Mouse (Mus musculus): ENCODE measurements around the gene F2rl1. TPM values are rescaled to one million over a fixed set of nuclear protein-coding genes. Genes with fewer than 3 reads are reported as not detected.

Gene F2rl1
- polyA plus RNA-seq (2012; rRNA removed): 21.3 and 23.1 TPM in 2 replicates

DNA sequence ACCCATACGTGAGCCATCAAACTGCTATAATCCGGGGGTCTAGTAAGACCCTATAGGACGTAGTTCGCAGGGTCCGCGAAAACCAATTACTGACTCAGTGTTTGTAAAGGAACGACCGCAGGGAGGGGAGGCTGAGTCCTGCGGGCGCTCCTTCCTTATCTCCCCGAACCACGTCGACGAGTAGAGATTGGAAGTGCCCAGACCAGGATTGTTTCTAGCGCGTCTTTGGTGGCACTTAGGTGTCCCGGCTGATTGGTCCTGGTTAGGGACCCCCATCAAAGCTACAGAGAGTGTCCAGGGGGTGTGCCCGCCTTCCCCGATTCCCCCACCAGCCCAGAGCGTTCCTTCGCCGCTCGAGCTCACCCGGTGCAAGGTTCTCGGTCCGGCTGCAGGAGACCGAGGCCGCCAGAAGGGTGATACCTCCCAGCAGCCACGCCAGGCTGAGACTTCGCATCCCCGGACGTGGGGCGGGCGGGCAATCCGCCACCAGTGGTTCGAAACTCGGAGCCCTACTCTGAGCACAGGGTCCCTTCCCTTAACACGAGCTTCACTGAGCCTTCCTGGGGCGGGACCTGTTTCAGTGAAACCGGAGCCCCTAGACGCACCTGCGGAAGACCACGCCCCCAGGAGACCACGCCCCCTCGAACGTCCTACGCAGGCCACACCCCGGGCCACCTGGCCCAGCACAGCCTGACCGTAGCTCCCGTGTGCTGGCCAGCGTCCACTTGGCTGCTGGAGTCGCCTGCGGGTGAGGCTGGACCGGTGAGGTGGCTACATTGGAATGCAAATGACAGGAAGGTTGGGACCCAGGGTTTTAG lies at the start of gene F2rl1:
TSS of gene F2rl1 (minus strand) at position 554 of the 818 bp plus-strand sequence.
- no peak for DNase-seq (ENCODE audit: low read depth)

DNA sequence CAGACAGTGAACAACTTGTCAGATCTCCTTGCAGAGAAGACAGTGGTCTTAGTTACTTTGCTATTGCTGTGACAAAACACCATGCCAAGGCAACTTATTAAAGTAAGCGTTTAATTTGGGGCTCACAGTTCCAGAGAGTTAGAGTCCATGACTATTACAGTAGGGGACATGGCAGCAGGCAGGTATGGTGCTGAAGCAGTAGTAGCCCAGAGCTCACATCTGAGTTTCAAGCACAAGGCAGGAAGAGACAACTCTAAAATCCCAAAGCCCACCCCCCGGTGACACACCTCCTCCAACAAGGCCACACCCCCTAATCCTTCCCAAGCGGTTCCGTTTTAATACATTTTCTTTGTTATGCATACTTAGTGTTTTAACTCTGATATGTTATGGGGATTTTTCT lies 45.9 kb upstream of the F2rl1 start:
- no peak for DNase-seq (ENCODE audit: low read depth)

DNA sequence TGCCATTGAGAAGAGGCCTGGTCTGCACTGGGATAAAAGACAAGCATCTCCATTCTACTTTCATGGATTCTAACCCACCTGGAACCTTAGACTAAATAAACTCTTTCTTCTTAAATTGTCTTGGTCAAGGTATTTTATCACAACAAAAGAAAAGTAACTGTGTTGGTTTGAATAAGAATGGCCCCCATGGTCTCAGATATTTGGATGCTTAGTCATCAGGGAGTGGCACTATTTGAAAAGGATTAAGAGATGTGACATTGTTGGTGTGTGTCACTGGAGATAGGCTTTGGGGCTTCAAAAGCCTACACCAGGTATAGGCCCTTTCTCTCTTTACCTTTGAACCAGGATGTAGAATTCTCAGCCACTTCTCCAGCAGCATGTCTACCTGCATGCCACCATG lies 44.3 kb upstream of the F2rl1 start:
- DNase-seq (ENCODE audit: low read depth): no peak

DNA sequence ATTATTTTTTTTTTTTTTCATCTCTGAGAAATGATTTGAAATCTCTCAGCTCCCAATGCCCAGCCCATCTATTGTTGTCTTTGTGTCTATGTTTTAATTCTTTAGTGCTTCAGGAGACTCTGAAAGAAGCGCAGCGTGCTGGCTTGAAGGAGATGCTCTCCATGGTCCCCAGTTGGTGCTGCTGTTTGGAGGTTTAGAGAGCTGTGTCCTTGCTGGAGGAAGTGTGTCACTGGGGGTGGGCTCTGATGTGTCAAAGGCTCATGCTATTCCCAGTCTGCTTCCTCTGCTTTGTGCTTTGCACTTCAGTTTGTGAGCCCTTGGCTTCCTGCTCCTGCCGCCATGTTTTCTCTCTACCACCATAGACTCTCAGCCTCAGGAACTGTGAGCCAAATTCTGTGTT lies 43.3 kb upstream of the F2rl1 start:
- no peak for DNase-seq (ENCODE audit: low read depth)

DNA sequence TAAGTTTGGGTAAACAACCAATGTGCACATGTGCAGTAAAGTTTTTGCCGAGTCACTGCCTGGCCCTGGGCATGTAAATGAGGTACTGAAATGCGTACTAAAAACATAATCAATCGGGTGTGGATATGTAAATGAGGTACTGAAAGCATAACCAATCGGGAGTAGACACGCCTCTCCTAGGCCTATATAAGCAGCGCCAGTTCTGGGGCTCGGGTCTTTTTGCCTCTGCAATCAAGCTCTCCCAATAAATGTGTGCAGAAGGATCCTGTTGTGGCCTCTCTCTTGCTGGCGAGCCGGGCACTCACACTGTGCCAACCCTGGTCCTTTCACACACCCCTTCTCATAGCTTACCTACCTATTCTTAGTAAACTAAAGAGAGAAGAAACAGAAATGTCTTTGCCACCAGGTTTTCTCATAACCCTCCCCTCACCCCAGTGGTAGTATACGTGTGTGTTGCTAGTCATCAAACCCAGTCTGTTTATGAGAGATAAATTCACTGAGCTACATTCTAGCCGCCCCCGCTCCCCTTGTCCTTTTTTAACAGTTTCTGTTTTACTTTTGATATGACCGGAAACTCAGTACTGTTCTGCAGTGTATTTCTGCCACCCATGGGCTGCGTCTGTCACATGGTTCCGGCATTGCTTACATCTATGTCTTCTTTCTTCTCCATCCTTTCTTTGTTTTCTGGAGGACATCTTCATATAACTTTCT lies 42.0 kb upstream of the F2rl1 start:
- no peak for DNase-seq (ENCODE audit: low read depth)

DNA sequence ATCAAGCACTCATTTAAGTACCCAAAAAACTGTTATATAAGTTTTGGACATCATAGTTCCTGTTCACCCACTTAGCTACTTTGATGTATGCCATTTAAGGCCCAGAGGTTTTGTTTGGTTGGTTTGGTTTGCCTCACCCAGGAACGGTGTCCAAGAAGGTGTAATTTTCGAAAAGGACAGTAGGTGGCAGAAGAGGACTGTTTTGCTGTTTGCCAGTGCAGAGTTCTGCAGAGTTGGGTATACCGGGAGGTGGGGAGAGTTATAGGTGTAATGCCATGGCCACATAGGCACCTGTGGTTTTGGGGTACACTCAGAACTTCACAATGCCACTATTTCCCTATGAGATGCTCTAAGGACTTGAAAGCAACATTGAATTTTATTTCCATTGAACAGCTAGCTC lies 38.7 kb upstream of the F2rl1 start:
- no peak for DNase-seq (ENCODE audit: low read depth)

DNA sequence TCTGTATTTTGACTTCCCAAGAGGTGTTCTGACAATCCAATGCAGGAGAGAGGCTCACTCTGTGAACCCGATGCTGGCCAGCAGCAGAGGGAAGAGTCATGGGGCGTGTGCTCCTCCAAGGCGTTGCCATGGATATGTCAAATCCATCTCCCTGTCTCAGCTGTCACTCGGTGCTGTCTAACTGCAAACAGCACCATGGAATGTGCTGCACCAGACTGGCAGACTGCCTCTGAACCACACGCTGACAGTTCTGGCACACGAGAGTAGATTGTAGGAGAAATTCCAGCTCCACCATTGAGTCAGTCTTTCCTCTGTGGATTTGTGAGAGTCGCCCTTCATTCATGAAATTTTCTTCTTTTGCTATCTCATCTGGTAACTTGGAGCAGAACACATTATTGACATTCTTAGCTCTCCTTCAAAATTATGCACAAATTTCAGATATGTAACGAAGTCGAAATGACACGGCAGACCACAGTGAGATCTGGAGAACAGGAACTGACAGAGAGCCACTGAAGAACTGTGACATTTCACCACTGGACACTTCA lies 38.1 kb upstream of the F2rl1 start:
- no peak for DNase-seq (ENCODE audit: low read depth)

DNA sequence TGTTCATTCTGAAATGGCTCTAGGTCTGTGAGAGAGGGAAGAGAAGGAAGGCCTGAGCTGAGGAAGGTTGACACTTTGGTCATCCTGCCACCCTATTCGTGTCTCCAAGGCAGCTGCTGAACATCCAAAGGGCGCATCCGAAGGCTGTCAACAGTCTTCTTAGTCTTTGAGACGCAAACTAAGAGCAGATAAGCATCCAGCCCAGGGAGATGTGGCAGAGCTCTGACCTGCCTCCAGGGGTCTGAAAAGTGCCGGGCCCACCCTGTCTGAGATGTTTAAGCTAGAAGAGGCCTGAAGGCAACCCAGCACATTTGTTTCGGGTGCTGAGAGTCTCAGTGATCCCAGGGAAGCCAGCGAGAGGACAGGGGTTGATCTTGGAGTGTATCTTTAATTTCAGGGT lies 32.3 kb upstream of the F2rl1 start:
- no peak for DNase-seq (ENCODE audit: low read depth)

DNA sequence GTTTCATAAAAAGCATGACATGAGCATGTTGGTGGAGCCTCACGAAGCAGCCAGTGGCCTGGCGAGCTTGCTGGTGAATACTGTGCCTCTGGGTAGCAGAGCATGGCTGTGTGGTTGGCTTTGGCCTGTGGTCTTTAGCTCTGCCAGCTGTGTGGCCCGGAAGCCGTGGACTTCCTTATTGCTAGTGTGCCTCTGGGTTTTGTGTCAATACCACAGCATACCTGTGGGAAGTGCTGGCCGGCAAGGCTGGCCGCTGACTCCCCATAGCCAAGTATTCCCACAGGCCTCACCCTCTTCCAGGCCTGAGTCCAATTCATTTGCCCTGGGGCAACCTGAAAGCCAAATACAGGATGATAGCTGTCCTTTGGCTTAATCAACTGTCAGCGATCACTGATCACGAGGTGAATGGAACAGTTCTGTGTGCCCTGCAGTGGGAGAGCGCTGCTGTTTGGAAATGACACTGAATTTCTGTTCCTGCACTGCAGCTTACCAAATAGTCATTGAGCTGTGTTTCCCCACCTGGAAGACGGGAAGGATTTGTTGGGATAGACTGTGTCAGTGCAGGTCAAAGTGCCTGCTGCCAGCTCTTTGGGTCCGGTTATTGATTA lies 29.0 kb upstream of the F2rl1 start:
- DNase-seq (ENCODE audit: low read depth): no peak

DNA sequence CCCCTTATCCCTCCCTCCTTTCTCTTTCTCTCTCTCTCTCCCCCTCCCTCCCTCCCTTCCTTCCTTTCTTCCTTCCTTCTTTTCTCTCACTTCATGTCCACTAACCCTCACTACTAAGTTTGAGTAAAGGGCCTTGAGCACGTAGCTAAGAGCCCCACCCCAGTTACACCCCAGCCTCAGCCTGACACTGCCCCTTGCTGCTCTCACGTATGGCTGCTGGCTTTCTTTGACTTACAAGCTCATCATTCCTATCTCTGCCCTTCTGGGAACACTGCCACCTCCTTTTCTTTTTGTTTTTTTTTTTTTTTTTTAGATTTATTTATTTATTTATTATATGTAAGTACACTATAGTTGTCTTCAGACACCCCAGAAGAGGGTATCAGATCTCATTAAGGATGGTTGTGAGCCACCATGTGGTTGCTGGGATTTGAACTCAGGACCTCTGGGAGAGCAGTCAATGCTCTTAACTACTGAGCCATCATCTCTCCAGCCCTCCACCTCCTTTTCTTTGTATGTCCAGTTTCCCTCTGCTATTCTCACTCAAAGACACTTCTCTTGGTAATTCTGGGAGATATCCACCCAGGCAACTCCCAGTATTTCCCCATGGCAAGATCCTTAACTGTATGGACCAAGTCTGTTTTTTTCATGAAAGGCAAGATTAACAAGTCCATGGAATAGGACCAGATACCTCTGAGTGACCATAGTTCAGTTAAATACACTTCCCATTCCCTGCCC lies 25.8 kb upstream of the F2rl1 start:
- no peak for DNase-seq (ENCODE audit: low read depth)

DNA sequence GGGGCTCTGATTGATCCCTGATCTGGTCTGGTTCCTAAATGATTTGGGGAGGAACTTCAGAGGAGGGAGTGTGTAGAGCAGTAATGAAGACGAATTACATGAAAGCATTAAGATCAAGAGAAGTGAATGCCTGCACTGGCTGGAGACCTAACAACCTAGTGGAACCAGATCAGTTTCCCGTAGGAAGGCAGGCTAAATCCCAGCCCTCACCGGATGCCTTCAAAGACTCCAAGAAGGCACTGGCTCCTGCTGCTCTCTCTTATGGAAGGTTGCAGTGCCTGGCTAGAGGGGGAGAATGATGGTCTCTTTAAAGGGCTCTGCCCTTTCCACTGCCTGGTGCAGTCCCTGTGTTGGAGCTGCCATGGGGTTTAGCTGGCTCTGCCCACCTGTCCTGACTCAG lies 24.4 kb upstream of the F2rl1 start:
- no peak for DNase-seq (ENCODE audit: low read depth)

DNA sequence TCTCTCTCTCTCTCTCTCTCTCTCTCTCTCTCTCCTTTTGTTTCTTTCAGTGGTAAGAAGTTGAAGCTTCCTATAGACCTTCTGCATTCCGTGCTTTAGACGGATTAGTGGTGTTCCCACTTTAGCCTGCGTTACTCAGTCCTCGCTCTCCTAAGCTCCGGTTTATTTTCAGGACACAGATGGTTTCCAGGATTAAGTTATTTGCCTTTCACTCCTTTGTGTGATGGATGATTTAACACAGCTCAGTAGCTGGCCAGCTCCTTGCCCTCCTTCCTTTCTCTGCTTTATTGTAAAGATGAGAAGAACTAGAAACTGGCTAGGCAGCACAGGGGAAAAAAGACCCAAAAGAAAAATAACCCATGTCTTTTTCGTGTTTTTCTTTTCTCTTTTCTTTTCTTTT lies 23.8 kb upstream of the F2rl1 start:
- no peak for DNase-seq (ENCODE audit: low read depth)

DNA sequence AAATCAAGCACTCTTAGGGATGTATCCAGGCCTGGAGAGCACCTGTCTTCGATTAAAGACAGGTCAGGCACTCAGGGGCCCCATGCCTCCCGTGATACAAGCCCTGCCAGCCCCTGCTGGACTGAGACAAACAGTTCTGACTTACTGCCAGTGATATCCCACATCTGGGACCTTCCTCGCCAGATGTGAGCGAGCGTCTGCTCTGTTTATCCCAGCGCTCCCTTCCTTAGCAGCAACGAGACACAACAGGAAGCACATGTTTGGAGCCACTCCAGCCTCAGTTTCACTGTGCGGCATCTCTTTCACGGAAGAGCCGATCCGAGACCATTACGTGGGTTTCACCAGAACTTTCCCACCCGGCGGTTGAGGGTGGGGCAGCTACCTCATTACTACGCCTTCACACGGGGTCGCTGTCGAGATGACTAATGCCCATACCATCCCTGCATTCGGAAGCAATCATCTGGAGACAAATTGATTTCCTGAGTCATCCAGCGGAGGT lies 23.3 kb upstream of the F2rl1 start:
- no peak for DNase-seq (ENCODE audit: low read depth)

DNA sequence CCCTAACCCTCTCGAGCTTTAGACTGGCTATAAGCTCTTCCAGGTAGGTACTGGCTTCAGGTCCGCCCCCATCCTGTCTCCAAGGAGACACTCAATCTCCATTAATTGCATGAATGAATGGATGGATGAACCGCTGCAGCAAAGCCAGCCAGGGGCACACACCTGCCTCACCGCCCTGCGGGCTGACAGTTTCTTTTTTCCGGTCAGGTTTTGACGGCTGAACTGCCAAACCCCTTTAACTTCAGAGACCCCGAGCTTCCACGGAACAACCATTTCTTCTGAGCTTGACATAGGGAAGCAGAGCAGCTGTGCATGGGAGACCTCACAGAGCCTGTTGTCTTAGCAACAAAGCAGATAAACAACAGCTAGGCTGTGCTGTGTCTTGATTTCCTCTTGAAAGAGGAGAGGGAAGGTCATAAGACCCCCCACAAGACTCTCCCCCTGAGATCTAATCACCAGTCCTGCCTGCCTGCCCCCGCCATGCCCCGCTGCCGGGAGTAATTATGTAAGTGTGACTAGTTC lies 22.1 kb upstream of the F2rl1 start:
- no peak for DNase-seq (ENCODE audit: low read depth)

DNA sequence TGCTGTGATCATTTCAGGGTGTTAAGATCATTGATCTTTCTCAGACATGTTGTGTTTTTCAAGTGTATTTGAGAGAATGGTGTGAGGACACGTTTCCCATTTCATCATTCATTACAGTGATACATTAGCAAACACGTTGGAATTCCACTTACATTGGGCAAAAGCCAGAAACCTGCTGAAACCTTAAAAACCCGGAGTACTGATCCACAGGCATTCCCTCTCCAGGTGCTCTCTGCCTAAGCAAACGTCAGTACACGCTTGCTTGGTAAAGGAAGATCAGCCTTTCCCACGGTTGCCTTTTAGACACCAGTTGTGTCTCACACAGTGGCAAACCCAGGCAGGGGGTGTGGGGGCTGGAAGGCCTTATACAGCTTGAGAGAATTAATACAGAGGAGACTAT lies 21.2 kb upstream of the F2rl1 start:
- no peak for DNase-seq (ENCODE audit: low read depth)

DNA sequence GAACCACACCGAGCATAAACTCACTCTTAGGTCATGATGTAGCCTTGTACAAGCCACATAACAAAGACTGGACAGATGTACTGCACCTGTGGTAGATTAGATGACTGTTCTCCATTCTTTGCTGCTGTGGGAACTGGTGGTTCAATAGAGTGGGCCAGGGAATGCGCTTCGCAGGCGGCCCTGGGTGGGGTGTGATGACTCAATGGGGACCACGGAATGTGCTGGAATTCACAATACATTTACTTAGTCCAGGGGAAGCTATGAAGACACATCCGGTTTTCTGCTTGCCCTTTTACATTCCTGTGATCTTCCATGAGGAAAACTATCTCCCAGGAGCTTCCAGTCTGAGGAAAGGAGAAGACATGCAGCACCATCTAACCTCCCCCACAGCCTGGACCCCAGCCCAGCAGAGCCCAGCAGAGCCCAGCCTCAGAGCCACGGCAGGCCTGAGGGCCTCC lies 20.7 kb upstream of the F2rl1 start:
- DNase-seq (ENCODE audit: low read depth): no peak

DNA sequence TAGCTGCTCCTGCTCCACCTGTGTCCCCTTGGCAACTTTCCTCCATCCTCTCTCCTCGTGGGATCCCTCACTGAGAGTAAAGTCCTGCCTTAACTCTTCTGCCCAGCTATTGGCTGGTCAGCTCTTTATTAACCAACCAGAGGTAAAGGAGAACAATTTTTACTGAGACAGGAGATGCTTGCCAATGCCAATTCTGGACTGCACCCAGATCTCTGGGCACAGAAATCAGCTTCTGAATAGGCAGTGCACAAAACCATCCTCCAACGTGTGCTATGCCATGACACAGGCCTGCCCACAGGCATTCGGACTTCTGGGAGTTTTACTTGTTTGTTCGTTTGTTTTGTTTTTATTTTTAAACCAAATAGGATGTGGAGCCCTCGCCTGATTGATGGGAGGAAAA lies 13.0 kb upstream of the F2rl1 start:
- DNase-seq (ENCODE audit: low read depth): no peak

DNA sequence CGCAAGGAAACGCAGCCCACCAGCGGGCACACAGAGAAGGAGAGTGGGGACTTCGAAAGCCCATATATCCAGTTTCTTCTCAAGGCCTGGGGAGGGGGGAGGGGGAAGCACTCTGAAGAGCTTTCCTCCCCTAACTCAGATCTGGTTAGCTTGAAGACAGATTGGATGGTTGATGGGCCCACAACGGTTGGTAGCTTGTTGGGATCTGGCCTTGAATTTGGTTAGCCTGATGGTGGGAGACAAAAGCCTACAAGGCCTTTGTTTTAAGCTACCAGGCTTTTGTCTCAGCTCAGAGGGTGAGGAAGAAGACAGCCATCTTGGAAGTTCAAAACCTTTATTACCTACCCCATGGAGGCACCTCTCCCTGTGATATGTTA lies 11.1 kb upstream of the F2rl1 start:
- no peak for DNase-seq (ENCODE audit: low read depth)

DNA sequence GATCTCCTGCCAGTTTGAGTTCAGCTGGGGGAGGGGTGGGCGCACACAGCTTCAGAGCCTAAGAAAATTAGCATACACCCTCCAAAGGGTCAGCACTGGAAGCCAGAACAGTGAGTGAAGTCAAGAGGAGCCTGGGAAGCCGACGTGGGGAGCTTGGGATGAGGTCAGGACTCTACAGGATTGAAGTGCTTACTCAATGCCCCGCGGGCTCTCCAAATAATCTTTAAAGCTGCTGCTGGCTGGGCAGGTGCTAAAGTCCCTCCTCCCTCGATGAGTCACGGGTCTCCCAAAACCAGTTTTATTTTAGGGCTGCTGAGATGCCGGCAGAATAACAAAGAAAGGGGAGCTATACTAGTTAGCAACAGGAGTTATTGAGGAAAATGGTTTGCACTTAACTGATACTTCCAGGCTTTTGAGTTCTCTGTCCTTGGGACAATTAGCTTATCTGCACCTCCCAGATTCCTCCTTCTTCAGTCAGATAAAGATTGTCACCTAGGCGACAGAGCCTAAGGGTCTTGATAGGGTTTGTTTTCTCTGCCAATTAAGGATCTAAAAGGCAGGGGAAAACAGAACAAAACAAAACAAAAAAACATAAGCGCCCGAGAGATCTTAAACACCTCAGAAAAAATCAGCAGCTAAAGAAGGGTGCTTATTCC lies 10.6 kb upstream of the F2rl1 start:
- no peak for DNase-seq (ENCODE audit: low read depth)

DNA sequence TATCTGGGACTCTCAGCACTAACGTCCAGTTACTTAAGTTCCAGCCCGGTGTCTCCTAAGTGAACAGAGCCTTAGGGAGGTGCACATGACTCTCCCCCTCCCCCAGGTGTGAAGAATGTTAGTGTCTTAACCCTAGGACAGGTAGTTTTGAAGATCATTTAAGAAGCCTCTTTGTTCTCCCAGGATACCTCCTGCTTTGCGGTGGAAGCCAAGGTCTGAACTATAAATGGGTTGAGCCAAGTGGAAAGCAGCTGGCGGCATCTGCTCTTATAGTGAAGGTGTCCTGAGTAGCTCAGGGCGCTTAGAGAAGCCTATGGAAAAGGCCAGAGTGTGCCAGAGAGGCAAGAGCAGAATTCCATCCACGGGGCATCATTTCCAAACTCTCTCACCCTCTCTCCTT lies 10.0 kb upstream of the F2rl1 start:
- DNase-seq (ENCODE audit: low read depth): no peak

DNA sequence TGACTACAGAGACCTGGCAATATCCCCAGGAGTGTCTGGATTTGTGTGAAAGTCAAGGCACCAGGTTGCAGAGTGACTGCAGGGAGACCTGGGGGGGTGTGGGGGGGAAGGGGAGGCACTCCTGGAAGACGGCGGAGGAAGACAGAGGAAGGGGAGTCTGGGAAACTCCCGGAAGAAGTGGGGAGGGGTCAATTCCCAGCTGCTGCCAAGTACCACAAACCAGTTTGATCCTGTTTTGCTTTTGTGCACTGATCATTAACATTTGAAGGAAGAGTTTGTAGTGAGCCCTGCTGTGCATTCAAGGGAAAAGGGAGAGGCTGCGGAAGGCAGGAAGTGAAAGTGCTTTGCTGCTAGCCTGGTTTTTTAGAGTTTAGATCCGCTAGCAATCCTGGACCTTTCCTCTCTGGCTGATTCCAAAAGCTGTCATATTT lies 9.1 kb upstream of the F2rl1 start:
- no peak for DNase-seq (ENCODE audit: low read depth)
